Mouse (Mus musculus) forebrain, embryonic 12.5 days (tissue): ENCODE results near the gene Ruvbl1. TPM values are rescaled to one million over a fixed set of nuclear protein-coding genes. Genes with fewer than 3 reads are reported as not detected.

ENCODE experiments used
- ATAC-seq: fragments of 200-750 bp; cut with Nextera tagmentation; 2 replicates; pipeline ENCODE4 v1.8.0; 2017; ENCODE audit warnings: moderate TSS enrichment; ENCODE audit not compliant: low FRiP score
- H3K27ac ChIP-seq: fragments of 300-500 bp; sonication (generic); 2 replicates; pipeline ENCODE4 v1.5.1; 2016; ENCODE audit warnings: mild to moderate bottlenecking
- H3K27me3 ChIP-seq: fragments of 300-500 bp; sonication (generic); 2 replicates; pipeline ENCODE4 v1.6.1; 2016; ENCODE audit warnings: mild to moderate bottlenecking
- H3K36me3 ChIP-seq: fragments of 300-500 bp; sonication (generic); replicated peaks from 2 replicates; pipeline ENCODE4 v1.6.1; 2016; ENCODE audit warnings: mild to moderate bottlenecking
- H3K4me1 ChIP-seq: fragments of 300-500 bp; sonication (generic); 2 replicates; pipeline ENCODE4 v1.6.1; 2016
- H3K4me2 ChIP-seq: fragments of 300-500 bp; sonication (generic); 2 replicates; pipeline ENCODE4 v1.6.1; 2016; ENCODE audit warnings: mild to moderate bottlenecking, moderate library complexity
- H3K4me3 ChIP-seq: fragments of 300-500 bp; sonication (generic); replicated peaks from 2 replicates; pipeline ENCODE4 v1.5.1; 2016; ENCODE audit warnings: mild to moderate bottlenecking
- H3K9ac ChIP-seq: fragments of 300-500 bp; sonication (generic); 2 replicates; pipeline ENCODE4 v1.6.1; 2016; ENCODE audit warnings: mild to moderate bottlenecking
- H3K9me3 ChIP-seq: fragments of 300-500 bp; sonication (generic); 2 replicates; pipeline ENCODE4 v1.6.1; 2016
- WGBS: fragments of 180-500 bp; shearing (Covaris S2); methylation state at CpG from one replicate; pipeline ENCODE4 v1.1.7; 2016; 5-methylcytosine and 5-hydroxymethylcytosine counted together
- polyA plus RNA-seq: library from polyadenylated mRNA; unstranded; fragments of >200 nt; fragmentation: Nextera tagmentation; extraction: Ambion mirVana; gene quantifications from 2 replicates; pipeline ENCODE4 v1.2.1, GENCODE M21; 2016

Gene Ruvbl1
- 138 TPM in 2 replicates for polyA plus RNA-seq

- Histone ChIP-seq H3K27ac (no peak within 1 kb of the TSS), H3K27me3 (no peaks in the 10 kb centered on the region), H3K4me3 (peak within 1 kb of the TSS; percentile 69), H3K4me1 (peaks cover 15% of the 10 kb centered on the region), H3K36me3 (peaks cover 28% of the 10 kb centered on the region), H3K9me3 (no peaks in the 10 kb centered on the region), H3K4me2 (peak within 1 kb of the TSS; percentile 81), H3K9ac (peak within 1 kb of the TSS; percentile 76)
- peak; percentile 100 for ATAC-seq
- under 1% methylated on average over 42 of the region's 42 CpGs for WGBS
Measured at GRCm38 (mm10) chr6:88465181-88465920, at the start of gene Ruvbl1. Gene Ruvbl1 (plus strand): TSS chr6:88465409.

GRCm38 (mm10) chr6:88416130-88416758 is 49.0 kb upstream of the Ruvbl1 start:
- ATAC-seq = no peak
- H3K9me3 ChIP-seq = no peaks in the 10 kb centered on the region
- no peak overlapping the region for H3K4me2 ChIP-seq
- peaks cover 9% of the 10 kb centered on the region for H3K4me1 ChIP-seq
- no peaks in the 10 kb centered on the region for H3K27me3 ChIP-seq
- no peak overlapping the region for H3K9ac ChIP-seq
- WGBS = 59% methylated on average over 7 of the region's 7 CpGs
- no peak overlapping the region for H3K4me3 ChIP-seq
- no peaks in the 10 kb centered on the region for H3K36me3 ChIP-seq
- 0 out of 2 replicates have a peak overlapping the region, but pooled peaks have one; percentile 19 for H3K27ac ChIP-seq

GRCm38 (mm10) chr6:88431202-88431601 is 34.0 kb upstream of the Ruvbl1 start:
- no peak overlapping the region for H3K4me3 ChIP-seq
- H3K4me2 ChIP-seq = no peak overlapping the region
- H3K27ac ChIP-seq = no peak overlapping the region
- peaks cover 12% of the 10 kb centered on the region; the same call in 1 of the 2 replicates for H3K4me1 ChIP-seq
- H3K9ac ChIP-seq = no peak overlapping the region
- H3K36me3 ChIP-seq = no peaks in the 10 kb centered on the region
- no peak for ATAC-seq
- WGBS = 38% methylated on average over 4 of the region's 4 CpGs
- no peaks in the 10 kb centered on the region for H3K27me3 ChIP-seq
- no peaks in the 10 kb centered on the region for H3K9me3 ChIP-seq

GRCm38 (mm10) chr6:88435609-88436008 is 29.6 kb upstream of the Ruvbl1 start:
- Histone ChIP-seq H3K4me2 (no peak overlapping the region), H3K4me3 (no peak overlapping the region), H3K27me3 (no peaks in the 10 kb centered on the region), H3K9ac (no peak overlapping the region), H3K4me1 (peaks cover 12% of the 10 kb centered on the region; the same call in 1 of the 2 replicates), H3K27ac (no peak overlapping the region), H3K9me3 (no peaks in the 10 kb centered on the region), H3K36me3 (no peaks in the 10 kb centered on the region)
- WGBS = 90% methylated on average over 7 of the region's 7 CpGs
- no peak for ATAC-seq

- Histone ChIP-seq H3K27me3 (no peaks in the 10 kb centered on the region), H3K4me1 (peaks cover 3% of the 10 kb centered on the region; the same call in 1 of the 2 replicates)
- 91% methylated on average over 4 of the region's 4 CpGs for WGBS
Measured at GRCm38 (mm10) chr6:88439056-88439455, 26.2 kb upstream of the Ruvbl1 start.

GRCm38 (mm10) chr6:88442551-88442950 is 22.7 kb upstream of the Ruvbl1 start:
- WGBS = 79% methylated on average over 3 of the region's 3 CpGs
- Histone ChIP-seq H3K4me2 (no peak overlapping the region), H3K4me3 (no peak overlapping the region)

More at GRCm38 (mm10) chr6:88439056-88439455, 26.2 kb upstream of the Ruvbl1 start:
- H3K4me3 ChIP-seq = no peak overlapping the region
- H3K9ac ChIP-seq = no peak overlapping the region
- H3K27ac ChIP-seq = no peak overlapping the region
- H3K36me3 ChIP-seq = no peaks in the 10 kb centered on the region
- H3K4me2 ChIP-seq = no peak overlapping the region
- no peak for ATAC-seq
- no peaks in the 10 kb centered on the region for H3K9me3 ChIP-seq

GRCm38 (mm10) chr6:88443446-88443845 is 21.8 kb upstream of the Ruvbl1 start:
- Histone ChIP-seq H3K4me2 (no peak overlapping the region), H3K4me1 (peaks cover 19% of the 10 kb centered on the region), H3K4me3 (no peak overlapping the region), H3K27me3 (peaks cover 8% of the 10 kb centered on the region; the same call in 1 of the 2 replicates), H3K9ac (no peak overlapping the region), H3K9me3 (no peaks in the 10 kb centered on the region), H3K27ac (no peak overlapping the region), H3K36me3 (no peaks in the 10 kb centered on the region)
- WGBS = 89% methylated on average over 3 of the region's 3 CpGs
- ATAC-seq = no peak

More at GRCm38 (mm10) chr6:88442551-88442950, 22.7 kb upstream of the Ruvbl1 start:
- no peaks in the 10 kb centered on the region for H3K9me3 ChIP-seq
- H3K4me1 ChIP-seq = peaks cover 17% of the 10 kb centered on the region
- no peak overlapping the region for H3K27ac ChIP-seq
- H3K36me3 ChIP-seq = no peaks in the 10 kb centered on the region
- 0 out of 2 replicates have a peak, but pooled peaks cover 3% of the 10 kb centered on the region for H3K27me3 ChIP-seq
- no peak overlapping the region for H3K9ac ChIP-seq
- ATAC-seq = no peak

GRCm38 (mm10) chr6:88444076-88444750 is 21.0 kb upstream of the Ruvbl1 start:
- 86% methylated on average over 7 of the region's 7 CpGs for WGBS
- no peak overlapping the region for H3K4me3 ChIP-seq
- no peak overlapping the region for H3K4me2 ChIP-seq
- H3K27me3 ChIP-seq = peaks cover 16% of the 10 kb centered on the region; the same call in 1 of the 2 replicates
- no peaks in the 10 kb centered on the region for H3K36me3 ChIP-seq
- no peak overlapping the region for H3K9ac ChIP-seq
- H3K4me1 ChIP-seq = peaks cover 19% of the 10 kb centered on the region
- no peak for ATAC-seq
- H3K27ac ChIP-seq = no peak overlapping the region
- no peaks in the 10 kb centered on the region for H3K9me3 ChIP-seq

GRCm38 (mm10) chr6:88445661-88446060 is 19.5 kb upstream of the Ruvbl1 start:
- peak overlapping the region; percentile 68; the same call in 1 of the 2 replicates for H3K27ac ChIP-seq
- H3K9me3 ChIP-seq = no peaks in the 10 kb centered on the region
- peak overlapping the region; percentile 83 for H3K4me2 ChIP-seq
- H3K36me3 ChIP-seq = no peaks in the 10 kb centered on the region
- H3K9ac ChIP-seq = peak overlapping the region; percentile 90
- peak overlapping the region; percentile 85 for H3K4me3 ChIP-seq
- no peak for ATAC-seq
- 13% methylated on average over 5 of the region's 5 CpGs for WGBS
- peaks cover 30% of the 10 kb centered on the region; the same call in 1 of the 2 replicates for H3K27me3 ChIP-seq
- peaks cover 19% of the 10 kb centered on the region for H3K4me1 ChIP-seq

- Histone ChIP-seq H3K36me3 (no peaks in the 10 kb centered on the region), H3K4me3 (peak within 1 kb of the TSS; percentile 85), H3K9me3 (no peaks in the 10 kb centered on the region), H3K9ac (peak within 1 kb of the TSS; percentile 90), H3K4me2 (peak within 1 kb of the TSS; percentile 83), H3K4me1 (peaks cover 19% of the 10 kb centered on the region), H3K27me3 (peaks cover 36% of the 10 kb centered on the region), H3K27ac (peak within 1 kb of the TSS; percentile 68)
- 1% methylated on average over 72 of the region's 72 CpGs for WGBS
- ATAC-seq = peak; percentile 93
Measured at GRCm38 (mm10) chr6:88446063-88447002, 18.9 kb upstream of the Ruvbl1 start, which contains the start of gene Eefsec. Gene Eefsec (minus strand): TSS chr6:88446539.

- no peak overlapping the region for H3K27ac ChIP-seq
- H3K4me2 ChIP-seq = no peak overlapping the region
- peaks cover 42% of the 10 kb centered on the region for H3K27me3 ChIP-seq
- no peak overlapping the region for H3K9ac ChIP-seq
- H3K36me3 ChIP-seq = no peaks in the 10 kb centered on the region
- H3K4me1 ChIP-seq = peaks cover 19% of the 10 kb centered on the region
- no peak overlapping the region for H3K4me3 ChIP-seq
- peak; percentile 42; the same call in 1 of the 2 replicates for ATAC-seq
- WGBS = 13% methylated on average over 4 of the region's 4 CpGs
- H3K9me3 ChIP-seq = no peaks in the 10 kb centered on the region
Measured at GRCm38 (mm10) chr6:88447454-88447853, 17.8 kb upstream of the Ruvbl1 start.
